Mouse (Mus musculus) thymus, postnatal 14 days (tissue): ENCODE results near the gene Gm11555.
"Not testable (repeated sequence)": the region's sequence is repeated elsewhere in the genome, so short reads cannot be mapped to it uniquely, and the experiment has no call there.

Experiments
- DNase-seq: peaks from one replicate; pipeline ENCODE4 v3.0.0; 2021

Gene Gm11555

DNA sequence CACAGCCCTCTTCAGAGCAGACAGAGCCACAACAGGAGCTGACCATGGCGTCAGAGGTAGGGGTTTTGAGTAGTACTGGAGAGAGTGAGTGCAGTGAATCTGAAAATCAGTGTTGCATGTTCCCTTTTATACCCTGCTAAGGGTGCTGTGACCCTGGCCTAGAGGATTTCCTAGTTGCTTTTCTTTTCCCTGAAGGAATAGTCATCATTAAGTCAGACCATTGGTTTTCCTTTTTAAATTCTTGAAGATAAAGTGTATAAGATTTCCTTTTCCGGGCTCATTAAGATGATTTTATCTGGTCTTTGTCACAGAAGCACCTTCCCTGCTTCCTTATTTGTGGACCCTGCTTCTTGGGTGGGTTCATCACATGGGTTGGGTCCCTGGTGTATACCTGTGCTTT is at the start of gene Gm11555:
Gene Gm11555, minus strand, starts transcription at position 101 of the 400 bp plus-strand sequence.
- DNase-seq, result no peak

- no peak for DNase-seq
Observed at GRCm38 (mm10) chr11:99690463-99690862, 40.4 kb upstream of the Gm11555 start, which contains the start of gene Gm14190. Gene Gm14190, minus strand, starts transcription at chr11:99690740.

DNA sequence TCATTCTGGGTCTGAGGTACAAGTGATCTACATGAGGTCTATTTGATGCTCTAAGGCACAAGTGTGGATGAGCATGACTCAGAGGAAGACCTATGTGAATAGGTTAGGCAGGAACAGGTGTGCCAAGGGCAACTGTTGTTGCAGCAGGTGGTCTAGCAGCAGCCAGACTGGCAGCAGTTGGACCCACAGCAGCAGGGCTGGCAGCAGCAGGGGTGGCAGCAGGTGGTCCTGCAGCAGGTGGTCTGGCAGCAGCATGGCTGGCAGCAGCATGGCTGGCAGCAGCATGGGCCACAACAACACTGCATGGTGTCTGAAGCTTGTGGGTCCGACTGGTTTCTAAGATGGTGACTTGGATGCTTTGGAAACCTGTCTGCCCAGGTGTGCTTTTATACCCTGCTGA is 35.2 kb upstream of the Gm11555 start:
- not testable (repeated sequence) for DNase-seq

DNA sequence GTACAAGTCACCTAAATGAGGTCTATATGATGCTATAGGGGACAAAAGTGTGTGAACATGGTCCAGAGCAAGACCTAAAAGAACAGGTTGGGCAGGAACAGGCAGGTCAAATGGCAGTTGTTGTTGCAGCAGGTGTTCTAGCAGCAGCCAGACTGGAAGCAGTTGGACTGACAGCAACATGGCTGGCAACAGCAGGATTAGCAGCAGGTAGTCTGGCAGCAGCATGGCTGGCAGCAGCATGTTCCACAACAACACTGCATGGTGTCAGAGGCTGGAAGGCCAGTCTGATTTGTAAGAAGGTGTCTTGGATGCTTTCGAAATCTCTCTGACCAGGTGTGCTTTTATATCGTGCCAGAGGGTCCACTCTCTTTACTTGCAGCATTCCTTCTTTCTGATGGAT is 33.4 kb upstream of the Gm11555 start:
- no peak for DNase-seq

GRCm38 (mm10) chr11:99665860-99666259 is 15.8 kb upstream of the Gm11555 start, which contains the start of gene Krtap4-6:
Gene Krtap4-6, minus strand, starts transcription at chr11:99665960.
- DNase-seq, result no peak

DNA sequence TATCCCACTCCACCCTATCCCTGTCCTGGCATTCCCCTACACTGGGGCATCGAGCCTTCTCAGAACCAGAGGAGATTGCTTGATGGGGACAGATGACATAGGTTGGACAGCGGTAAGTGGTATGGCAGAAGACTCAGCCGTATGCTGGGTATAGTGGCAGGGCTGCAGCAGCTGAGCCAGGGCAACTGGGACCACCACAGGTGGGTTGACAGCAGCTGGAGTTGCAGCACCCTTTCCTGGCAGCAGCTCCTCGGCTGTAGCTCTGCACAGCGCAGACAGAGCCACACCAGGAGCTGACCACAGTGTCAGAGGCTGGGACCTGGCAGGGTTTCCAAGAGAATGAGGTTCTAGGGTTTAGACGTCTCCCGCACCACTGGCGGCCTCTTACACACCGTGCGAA is 12.8 kb upstream of the Gm11555 start:
- DNase-seq, result no peak

GRCm38 (mm10) chr11:99659256-99659655 is 9.2 kb upstream of the Gm11555 start:
- DNase-seq, result no peak

DNA sequence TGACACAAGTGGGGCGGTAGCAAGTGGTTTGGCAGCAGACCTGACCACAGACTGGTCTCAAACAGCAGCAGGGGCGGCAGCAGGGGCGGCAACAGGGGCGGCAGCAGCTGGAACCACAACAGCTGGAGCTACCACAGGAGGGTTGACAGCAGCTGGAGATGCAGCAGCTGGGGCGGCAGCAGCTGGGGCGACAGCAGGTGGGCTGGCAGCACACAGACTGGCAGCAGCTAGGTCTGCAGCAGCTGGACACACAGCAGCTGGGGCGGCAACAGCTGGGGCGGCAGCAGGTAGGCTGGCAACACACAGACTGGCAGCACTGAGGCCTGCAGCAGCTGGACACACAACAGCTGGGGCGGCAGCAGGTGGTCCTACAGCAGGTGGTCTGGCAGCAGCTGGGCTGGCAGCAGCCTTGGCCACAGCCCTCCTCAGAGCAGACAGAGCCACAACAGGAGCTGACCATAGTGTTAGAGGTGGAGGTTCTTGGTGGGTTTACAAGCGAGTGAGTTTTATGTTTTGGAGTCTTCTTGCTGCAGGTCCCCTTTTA is 8.5 kb upstream of the Gm11555 start, which contains the start of gene Gm11563:
Gene Gm11563, minus strand, starts transcription at position 494 of the 544 bp plus-strand sequence.
- not testable (repeated sequence) for DNase-seq

- no peak for DNase-seq
Observed at GRCm38 (mm10) chr11:99657051-99657450, 7.0 kb upstream of the Gm11555 start.

GRCm38 (mm10) chr11:99646444-99646843 is 3.6 kb downstream of the Gm11555 start:
- DNase-seq, result no peak

GRCm38 (mm10) chr11:99644351-99644750 is 5.7 kb downstream of the Gm11555 start:
- no peak for DNase-seq

- not testable (repeated sequence) for DNase-seq
Observed at GRCm38 (mm10) chr11:99643635-99644139, 6.3 kb downstream of the Gm11555 start, which contains the start of gene Krtap4-7. Gene Krtap4-7, minus strand, starts transcription at chr11:99644089.

GRCm38 (mm10) chr11:99640926-99641325 is 9.1 kb downstream of the Gm11555 start:
- DNase-seq, result no peak

- DNase-seq, result no peak
Observed at GRCm38 (mm10) chr11:99637086-99637485, 12.9 kb downstream of the Gm11555 start.

- DNase-seq, result no peak
Observed at GRCm38 (mm10) chr11:99634653-99635134, 15.3 kb downstream of the Gm11555 start, which contains the start of gene Krtap4-2. Gene Krtap4-2, minus strand, starts transcription at chr11:99635084.

DNA sequence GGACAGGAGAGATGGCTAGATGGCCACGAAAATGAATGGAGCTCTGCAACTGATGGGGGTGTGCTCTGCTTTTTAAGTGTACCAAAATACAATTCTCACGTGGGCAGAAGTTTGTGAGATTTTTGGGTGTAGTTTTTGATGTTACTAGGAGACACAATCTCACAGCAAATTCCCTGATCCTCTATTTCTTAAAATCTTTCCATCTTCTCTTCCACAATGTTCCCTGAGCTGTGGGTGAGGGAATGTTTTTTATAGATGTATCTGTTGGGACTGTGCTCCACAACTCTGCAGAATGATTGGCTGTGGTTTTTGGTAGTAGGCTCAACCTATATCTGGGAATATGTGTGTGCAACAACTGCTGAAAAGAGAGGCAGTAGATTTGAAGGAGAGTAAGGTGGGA is 16.7 kb downstream of the Gm11555 start:
- no peak for DNase-seq

- no peak for DNase-seq
Observed at GRCm38 (mm10) chr11:99630890-99631289, 19.1 kb downstream of the Gm11555 start.

GRCm38 (mm10) chr11:99628138-99628537 is 21.9 kb downstream of the Gm11555 start, which contains the start of gene Krtap4-1:
Gene Krtap4-1, minus strand, starts transcription at chr11:99628238.
- no peak for DNase-seq

GRCm38 (mm10) chr11:99620335-99620734 is 29.7 kb downstream of the Gm11555 start, which contains the start of gene Gm11562:
Gene Gm11562, minus strand, starts transcription at chr11:99620435.
- DNase-seq, result no peak

- no peak for DNase-seq
Observed at GRCm38 (mm10) chr11:99614796-99615363, 35.2 kb downstream of the Gm11555 start, which contains the start of gene Krtap2-4. Gene Krtap2-4, minus strand, starts transcription at chr11:99614846.

GRCm38 (mm10) chr11:99610089-99610488 is 39.9 kb downstream of the Gm11555 start, which contains the start of gene Gm11937:
Gene Gm11937, minus strand, starts transcription at chr11:99610189.
- not testable (repeated sequence) for DNase-seq

GRCm38 (mm10) chr11:99609126-99609525 is 40.9 kb downstream of the Gm11555 start:
- DNase-seq, result no peak

DNA sequence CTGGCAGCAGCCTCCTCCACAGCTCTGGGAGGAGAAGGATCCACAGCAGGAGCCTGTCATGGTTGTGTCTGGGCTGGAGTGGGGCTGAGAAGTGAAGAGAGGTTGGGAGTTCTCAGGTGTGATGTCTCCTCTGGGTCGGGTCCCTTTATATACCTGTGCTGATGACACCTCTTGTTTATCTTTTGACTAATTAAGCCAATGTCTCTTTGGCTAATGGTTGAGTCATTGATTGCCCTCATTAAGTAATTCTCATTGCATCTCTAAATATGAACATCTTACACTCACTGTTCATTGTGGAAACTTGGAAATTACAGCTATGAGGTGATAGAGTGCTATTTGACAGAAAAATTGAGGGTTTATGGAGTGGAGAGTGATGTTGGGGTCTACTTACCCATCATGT is 46.8 kb downstream of the Gm11555 start, which contains the start of gene Gm11938:
Gene Gm11938, minus strand, starts transcription at position 101 of the 400 bp plus-strand sequence.
- not testable (repeated sequence) for DNase-seq
